Mouse (Mus musculus) ovary, adult 2 months (tissue): ENCODE results near the gene Xrcc1. TPM values are rescaled to one million over a fixed set of nuclear protein-coding genes. Genes with fewer than 3 reads are reported as not detected.

ENCODE experiments used
- polyA plus RNA-seq: library from polyadenylated mRNA; depleted of rRNA; stranded (reverse); fragments of >200 nt; gene quantifications from 2 replicates; pipeline ENCODE4 v1.2.3, GENCODE M21; 2012; rRNA removed

Gene Xrcc1
- 68.3 and 73.5 TPM in 2 replicates for polyA plus RNA-seq

GRCm38 (mm10) chr7:24546068-24546614 is at the start of gene Xrcc1, which contains the start of gene Pinlyp:
TSS of gene Xrcc1 (plus strand) at chr7:24546289.
TSS of gene Pinlyp (minus strand) at chr7:24546118.

GRCm38 (mm10) chr7:24506838-24507725 is 39.0 kb upstream of the Xrcc1 start, which contains the start of gene Zfp428:
TSS of gene Zfp428 (plus strand) at chr7:24507006.

GRCm38 (mm10) chr7:24512355-24512754 is 33.7 kb upstream of the Xrcc1 start, which contains the start of gene AC161166.1:
TSS of gene AC161166.1 (minus strand) at chr7:24512455.

GRCm38 (mm10) chr7:24530062-24530931 is 15.8 kb upstream of the Xrcc1 start, which contains the start of gene Irgq:
TSS of gene Irgq (plus strand) at chr7:24530689.

GRCm38 (mm10) chr7:24587330-24588105 is 41.4 kb downstream of the Xrcc1 start, which contains the start of the genes Ethe1 and Zfp575:
TSS of gene Ethe1 (plus strand) at chr7:24587543.
TSS of gene Zfp575 (minus strand) at chr7:24587641.

GRCm38 (mm10) chr7:24610144-24610878 is 64.2 kb downstream of the Xrcc1 start, which contains the start of gene Phldb3:
TSS of gene Phldb3 (plus strand) at chr7:24610763.

Other genes with a start within 250 kb of the Xrcc1 start
- gene Zfp61, start 245.1 kb upstream of the Xrcc1 start, polyA plus RNA-seq = 6.8 and 7.4 TPM in 2 replicates
- 8.5 and 9.3 TPM in 2 replicates for gene Zfp94, start 229.6 kb upstream of the Xrcc1 start, polyA plus RNA-seq
- gene Tescl, start 212.4 kb upstream of the Xrcc1 start, polyA plus RNA-seq = 0.52 and 0.53 TPM in 2 replicates
- gene Lypd5, start 197.1 kb upstream of the Xrcc1 start, polyA plus RNA-seq = not detected in 2 replicates
- gene Kcnn4, start 176.0 kb upstream of the Xrcc1 start, polyA plus RNA-seq = 26.2 and 26.4 TPM in 2 replicates
- gene Smg9, start 146.7 kb upstream of the Xrcc1 start, polyA plus RNA-seq = 57.8 and 74.7 TPM in 2 replicates
- 0.09 and 0.11 TPM in 2 replicates for gene Irgc1, start 94.0 kb upstream of the Xrcc1 start, polyA plus RNA-seq
- gene Plaur, start 83.8 kb upstream of the Xrcc1 start, polyA plus RNA-seq = 14.4 and 15.2 TPM in 2 replicates
- 39.2 and 47.2 TPM in 2 replicates for gene Cadm4, start 64.3 kb upstream of the Xrcc1 start, polyA plus RNA-seq
- 64.6 and 76.6 TPM in 2 replicates for gene Zfp428, start 39.3 kb upstream of the Xrcc1 start, polyA plus RNA-seq
- gene AC161166.1, start 33.8 kb upstream of the Xrcc1 start, polyA plus RNA-seq = not detected in 2 replicates
- gene Irgq, start 15.6 kb upstream of the Xrcc1 start, polyA plus RNA-seq = 21.1 and 23.3 TPM in 2 replicates
- gene Pinlyp, start 171 bp upstream of the Xrcc1 start, polyA plus RNA-seq = 7.3 and 9.0 TPM in 2 replicates
- gene Ethe1, start 41.3 kb downstream of the Xrcc1 start, polyA plus RNA-seq = 29.5 and 37.1 TPM in 2 replicates
- gene Zfp575, start 41.4 kb downstream of the Xrcc1 start, polyA plus RNA-seq = 0.87 and 0.89 TPM in 2 replicates
- gene Phldb3, start 64.5 kb downstream of the Xrcc1 start, polyA plus RNA-seq = 2.6 and 3.5 TPM in 2 replicates
- gene Lypd3, start 90.3 kb downstream of the Xrcc1 start, polyA plus RNA-seq = 3.0 and 3.6 TPM in 2 replicates
- not detected in 2 replicates for gene Tex101, start 130.4 kb downstream of the Xrcc1 start, polyA plus RNA-seq
- not detected in 2 replicates for gene BC049730, start 163.0 kb downstream of the Xrcc1 start, polyA plus RNA-seq
- gene Gm4763, start 180.6 kb downstream of the Xrcc1 start, polyA plus RNA-seq = not detected in 2 replicates
- 3.6 and 5.0 TPM in 2 replicates for gene Cd177, start 214.0 kb downstream of the Xrcc1 start, polyA plus RNA-seq
- gene Ceacam10, start 230.9 kb downstream of the Xrcc1 start, polyA plus RNA-seq = 0.25 and 0.35 TPM in 2 replicates